Mouse (Mus musculus): Measurements from ENCODE around the gene Tmem170.
A peak's percentile ranks its signal among the peaks of the same experiment; 100 is the strongest.
"Not testable (repeated sequence)": the region's sequence is repeated elsewhere in the genome, so short reads cannot be mapped to it uniquely, and the experiment has no call there.

The Tmem170 gene

DNA sequence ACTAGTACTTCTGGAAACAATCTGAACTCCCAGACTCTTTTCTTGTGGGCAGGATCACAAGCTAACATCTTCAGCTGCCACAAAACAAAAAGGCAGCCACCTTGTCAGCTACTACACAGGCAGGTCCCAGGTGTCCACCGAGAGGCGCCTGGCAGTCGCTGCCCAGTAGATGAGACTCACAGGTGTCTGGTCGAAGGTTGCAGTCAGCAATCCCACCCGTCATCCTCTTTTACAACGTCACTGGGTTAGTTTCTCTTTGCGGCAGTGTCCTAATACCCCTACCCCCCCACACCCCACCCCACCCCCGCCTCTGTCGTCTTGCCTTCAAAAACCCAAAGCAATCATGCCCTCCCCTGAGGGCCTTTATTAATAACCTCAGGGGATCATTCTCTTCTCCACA is 792 bp downstream of the Tmem170 start:
- DNase-seq (ENCODE audit: low spot score), result no peak

DNA sequence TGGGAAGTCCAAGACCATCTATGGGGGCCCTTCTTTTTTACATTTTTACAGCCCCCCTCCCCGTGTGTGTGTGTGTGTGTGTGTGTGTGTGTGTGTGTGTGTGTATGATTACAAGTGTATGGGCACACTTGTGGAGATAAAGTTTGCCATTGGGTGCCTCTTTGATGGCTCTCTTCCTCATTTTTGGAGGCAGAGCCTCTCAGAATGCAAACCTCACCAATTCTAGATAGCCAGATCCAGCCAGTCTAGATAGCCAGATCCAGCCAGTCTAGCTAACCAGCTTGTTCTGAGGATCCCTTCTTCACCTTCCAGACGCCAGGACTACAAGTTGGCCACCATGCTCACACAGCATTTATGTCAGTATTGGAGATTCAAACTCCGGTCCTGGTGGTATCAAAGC is 5.3 kb downstream of the Tmem170 start:
- DNase-seq (ENCODE audit: low spot score), result no peak

DNA sequence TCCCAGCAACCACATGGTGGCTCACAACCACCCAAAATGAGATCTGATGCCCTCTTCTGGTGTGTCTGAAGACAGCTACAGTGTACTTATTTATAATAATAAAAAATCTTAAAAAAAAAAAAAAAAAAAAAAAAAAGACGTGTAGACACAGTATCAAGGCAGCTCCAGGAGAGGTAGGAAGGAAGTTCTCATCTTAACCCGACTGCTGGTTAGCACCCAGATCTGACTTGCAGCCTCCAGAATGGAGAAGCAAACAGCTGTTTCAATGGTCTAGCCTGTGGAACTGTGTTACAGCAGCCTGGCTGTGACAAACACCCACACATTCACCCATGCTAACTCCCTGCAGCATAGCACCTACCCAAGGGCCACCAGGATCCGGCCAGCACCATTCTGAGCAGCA is 6.2 kb downstream of the Tmem170 start:
- no peak for DNase-seq (ENCODE audit: low spot score)

DNA sequence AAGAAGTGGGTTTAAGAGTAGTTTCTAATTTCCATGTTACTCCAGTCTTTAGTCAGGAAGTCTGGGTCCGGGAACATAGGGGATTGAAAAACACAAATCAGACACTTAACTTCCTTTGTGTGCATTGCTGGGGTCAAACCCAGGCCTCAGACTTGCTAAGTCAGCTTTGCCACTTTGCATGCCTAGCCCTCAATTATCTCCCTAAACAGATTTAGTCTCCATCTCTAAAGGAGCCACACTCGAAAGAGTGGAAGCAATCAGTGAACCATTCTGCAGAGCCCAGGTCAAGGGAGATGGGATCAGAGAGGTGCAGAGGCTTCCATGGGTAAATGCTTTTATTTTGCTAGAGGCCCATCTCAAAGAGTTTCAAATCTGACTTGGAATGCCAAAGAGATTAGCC is 7.9 kb downstream of the Tmem170 start:
- no peak for DNase-seq (ENCODE audit: low spot score)

DNA sequence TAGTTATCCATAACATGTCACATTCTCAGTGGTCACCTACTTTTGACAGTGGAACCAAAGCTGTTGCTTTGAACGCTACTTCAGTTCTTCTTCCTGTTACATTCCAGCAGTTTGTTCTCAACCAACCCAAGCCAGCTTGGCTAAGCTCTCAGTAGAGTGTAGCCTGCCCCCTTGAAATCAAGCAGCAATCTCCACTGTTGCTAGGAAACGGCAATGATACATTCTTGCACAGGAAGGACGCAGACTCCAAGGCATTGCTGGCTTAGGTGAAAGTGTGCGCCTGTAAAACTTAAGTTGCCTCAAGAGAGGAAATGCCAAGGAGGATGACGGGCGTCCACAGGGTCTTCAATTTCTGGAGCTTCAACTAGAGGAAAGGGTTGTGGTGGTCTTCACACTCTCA is 10.7 kb downstream of the Tmem170 start:
- DNase-seq (ENCODE audit: low spot score), result no peak

DNA sequence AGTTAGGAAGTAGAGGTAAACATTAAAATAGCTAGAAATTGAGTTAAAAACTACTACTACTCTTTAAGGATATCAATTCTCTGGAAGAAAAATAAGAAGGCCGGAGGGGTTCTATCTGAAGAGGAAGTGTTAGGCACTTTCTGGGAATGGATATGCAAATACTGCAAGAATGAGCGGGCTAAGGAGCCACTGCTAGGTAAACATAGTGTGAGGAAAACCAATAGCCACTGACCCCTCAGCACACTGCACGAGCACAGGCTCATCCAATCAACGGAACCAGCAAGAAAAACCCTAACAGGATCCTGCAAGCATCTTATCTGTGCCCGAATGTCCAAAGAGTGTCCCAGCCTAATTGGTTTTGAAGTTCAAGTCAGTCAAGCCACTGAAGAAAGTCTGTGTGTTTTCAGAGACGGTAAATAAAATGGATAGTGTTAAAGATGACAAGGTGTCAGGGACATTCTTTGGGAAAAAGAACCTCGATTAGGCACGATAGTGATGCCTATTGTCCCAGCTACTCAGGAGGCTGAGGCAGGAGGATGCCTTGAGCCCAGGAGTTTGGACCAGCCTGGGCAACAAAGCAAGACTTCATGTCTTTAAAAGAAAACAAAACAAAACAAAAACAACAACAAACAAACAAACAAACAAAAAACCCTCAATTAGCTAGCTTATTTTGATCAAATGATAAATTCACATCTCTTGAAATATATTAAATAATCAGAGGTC is 11.3 kb downstream of the Tmem170 start:
- DNase-seq (ENCODE audit: low spot score), result no peak

DNA sequence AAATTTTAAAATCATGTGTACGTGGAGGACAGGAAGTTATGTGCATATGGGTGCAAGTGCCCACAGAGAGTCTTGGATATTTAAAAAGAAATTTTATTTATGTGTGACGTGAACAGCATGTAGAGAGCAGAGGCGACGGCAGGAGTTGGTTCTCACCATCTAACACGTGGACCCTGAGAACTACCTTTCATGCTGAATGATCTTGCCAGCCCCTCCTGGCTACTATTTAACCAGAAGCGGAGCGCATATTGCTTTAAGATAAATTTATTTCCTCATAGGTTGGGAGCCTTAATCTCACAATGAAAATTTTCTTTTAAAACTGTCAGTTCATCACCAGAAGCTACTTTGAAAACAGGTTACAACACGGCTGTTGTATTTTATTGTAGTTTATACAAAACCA is 11.9 kb downstream of the Tmem170 start:
- no peak for DNase-seq (ENCODE audit: low spot score)

DNA sequence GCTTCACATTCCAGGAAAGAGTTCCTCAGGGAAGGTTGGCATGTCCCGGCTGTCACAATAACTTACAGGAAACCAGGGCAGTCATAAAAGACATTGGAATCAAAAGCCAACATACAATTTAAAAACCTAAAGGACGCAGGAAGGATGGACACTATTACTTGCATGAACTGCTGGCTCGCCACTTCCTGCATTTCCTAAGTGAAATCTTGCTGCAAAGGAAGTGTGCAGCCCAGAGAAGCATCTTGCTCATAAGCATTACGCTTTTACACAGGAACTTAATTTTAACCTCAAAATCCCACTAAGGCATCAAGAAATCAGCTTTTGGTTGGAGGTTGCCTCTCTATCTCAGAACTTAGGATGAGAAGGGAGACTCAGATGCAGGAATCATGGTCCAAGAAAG is 13.3 kb downstream of the Tmem170 start:
- no peak for DNase-seq (ENCODE audit: low spot score)

DNA sequence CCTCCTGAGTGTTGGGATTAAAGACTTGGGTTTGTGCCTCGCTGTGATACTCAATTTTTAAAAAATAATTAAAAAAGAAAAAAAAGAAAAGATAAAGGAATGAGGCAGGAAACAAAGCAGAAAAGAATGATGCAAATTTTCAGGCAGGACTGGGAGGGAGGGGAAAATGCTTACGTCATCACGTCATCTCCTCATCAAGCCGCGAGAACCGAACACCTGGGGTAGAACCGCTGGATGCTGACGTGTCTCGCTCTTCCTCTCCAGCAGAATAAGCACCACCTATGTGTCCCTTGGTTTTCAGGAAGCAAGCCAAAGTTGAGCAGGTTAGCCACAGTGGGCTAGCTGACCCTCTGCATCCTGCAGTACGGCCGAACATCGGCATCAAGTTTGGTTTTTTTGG is 20.6 kb downstream of the Tmem170 start:
- no peak for DNase-seq (ENCODE audit: low spot score)

DNA sequence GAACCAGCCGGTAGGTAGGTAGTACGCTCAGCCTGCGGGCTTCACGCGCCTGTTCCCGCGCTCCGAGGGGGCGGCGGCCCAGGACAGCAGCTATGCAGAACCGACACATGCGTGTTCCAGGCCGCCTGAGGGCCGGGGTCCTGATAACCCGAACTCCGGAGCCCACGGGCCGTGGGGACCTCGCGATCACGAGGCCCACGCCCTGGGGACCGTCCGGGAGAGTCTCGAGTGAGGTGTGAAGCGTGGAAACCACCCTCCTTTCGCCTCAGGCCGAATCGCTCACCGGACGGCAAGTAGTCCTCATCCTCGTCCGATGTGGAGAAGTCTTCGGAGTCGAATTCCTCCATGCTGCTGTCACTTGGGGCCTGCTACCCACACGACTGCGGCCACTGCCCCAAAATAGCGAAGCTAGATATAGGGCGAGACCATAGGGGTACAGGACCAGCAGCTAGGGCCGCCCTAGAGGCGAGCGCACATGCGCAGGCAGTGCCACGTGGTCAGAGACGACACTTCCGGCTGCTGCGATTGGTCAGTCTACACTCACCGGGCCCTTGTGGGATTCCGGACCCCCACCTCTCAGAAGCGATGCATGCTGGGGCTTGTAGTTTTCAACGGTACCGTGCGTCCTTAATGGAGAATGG is 22.6 kb downstream of the Tmem170 start, which contains the start of gene Cfdp1:
Gene Cfdp1, minus strand, starts transcription at position 431 of the 641 bp plus-strand sequence.
- peak; percentile 96 for DNase-seq (ENCODE audit: low spot score)

DNA sequence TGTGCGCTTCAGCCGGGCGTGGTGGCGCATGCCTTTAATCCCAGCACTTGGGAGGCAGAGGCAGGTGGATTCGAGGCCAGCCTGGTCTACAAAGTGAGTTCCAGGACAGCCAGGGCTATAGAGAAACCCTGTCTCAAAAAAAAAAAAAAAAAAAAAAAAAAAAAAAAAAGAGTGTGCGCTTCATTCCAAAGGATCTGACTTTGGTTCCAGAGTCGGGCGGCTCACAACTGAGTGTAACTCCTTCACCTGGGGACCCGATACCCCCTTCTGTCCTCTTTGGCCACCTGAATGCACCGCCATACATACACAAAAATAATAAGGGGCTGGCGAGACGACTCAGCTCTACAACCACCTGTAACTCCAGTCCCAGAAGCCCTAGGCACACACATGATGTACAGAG is 23.3 kb downstream of the Tmem170 start:
- not testable (repeated sequence) for DNase-seq (ENCODE audit: low spot score)

DNA sequence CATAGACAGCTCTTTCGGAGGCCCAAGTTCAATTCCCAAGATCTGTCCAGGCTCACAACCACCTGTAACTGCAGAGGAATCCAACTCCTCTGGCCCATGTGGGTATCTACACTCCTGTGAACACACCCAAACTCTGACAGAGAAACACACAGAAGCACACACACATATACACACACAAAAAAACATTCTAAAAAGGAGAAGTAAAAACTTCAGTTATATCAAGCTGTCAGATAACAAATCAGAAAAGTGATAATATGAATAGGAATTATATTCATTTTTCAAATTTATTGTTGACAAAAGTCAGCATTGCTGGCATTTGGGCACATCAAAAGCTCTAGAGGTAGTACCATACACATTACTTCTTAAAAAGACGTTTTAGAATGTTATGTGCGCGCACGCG is 29.8 kb downstream of the Tmem170 start:
- DNase-seq (ENCODE audit: low spot score), result no peak

DNA sequence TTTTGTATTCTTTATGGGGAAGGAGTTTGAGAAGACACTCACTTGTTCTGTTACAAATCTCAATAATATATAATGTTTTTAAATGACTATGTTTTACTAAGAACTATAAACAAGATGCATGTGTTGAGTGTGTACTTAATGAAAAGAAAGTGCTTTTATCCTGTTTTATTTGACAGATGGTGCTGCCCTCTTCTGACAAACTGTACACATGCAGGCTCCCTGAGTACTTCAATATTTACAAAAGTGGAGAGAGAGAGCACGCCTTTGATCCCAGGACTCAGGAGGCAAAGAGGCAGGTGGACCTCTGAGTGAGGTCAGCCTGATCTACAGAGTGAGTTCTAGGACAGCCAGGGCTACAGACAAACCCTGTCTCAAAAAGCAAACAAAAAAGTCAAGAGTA is 41.0 kb downstream of the Tmem170 start:
- no peak for DNase-seq (ENCODE audit: low spot score)

DNA sequence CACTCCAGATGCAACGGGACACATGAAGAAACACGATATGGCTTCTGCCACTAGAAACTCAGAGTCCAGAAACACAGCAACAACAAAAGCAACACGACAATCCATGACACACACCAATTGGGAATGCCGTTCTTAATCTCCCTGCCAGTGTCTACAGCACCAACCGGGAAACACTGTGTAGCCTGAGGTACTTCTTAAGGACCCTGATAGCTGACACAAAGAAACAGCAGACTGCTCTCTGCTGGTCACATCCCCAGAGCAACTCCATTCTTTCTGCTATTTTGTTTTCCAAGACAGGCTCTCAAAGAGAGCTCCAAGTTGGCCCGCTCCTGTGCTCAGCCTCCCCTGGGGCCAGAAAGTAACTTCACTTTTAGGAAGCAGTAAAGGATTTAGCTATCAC is 42.5 kb downstream of the Tmem170 start:
- no peak for DNase-seq (ENCODE audit: low spot score)

DNA sequence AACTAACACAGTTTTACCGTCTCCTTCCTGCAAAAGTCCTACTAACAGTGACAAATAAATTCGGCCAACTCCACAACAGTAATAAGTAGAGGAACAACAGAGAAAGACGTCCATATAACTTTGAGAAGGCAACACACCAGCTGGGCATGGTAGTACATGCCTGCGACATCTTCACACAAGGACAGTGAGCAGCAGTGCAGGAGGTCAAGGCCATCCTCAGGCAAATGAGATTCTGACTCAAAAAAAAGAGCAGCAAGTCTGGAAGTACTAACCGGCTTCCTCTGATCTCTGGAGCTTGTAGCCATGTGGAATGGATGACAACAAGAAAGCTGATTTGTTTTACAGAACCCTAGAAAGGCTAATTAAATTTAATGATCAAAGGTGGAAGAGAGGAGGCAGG is 43.6 kb downstream of the Tmem170 start:
- DNase-seq (ENCODE audit: low spot score), result no peak

DNA sequence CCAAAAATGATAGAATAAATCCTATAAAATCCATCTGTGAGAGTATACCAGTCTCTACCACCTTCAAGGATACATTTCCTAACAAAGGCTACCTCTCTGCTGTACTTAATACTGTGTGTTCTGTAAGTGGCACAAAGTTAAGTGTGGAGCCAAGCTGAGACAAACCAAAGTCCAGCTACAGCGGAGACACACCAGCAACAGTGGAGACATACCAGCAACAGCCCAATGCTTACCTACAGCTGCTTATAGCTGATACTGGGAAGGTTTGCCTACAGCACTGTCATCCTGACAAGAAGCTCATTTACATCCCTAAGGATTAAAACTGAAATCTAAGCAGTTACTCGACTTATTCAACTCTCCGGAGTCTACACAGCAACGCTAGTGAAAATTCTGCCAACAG is 44.6 kb downstream of the Tmem170 start:
- DNase-seq (ENCODE audit: low spot score), result no peak

DNA sequence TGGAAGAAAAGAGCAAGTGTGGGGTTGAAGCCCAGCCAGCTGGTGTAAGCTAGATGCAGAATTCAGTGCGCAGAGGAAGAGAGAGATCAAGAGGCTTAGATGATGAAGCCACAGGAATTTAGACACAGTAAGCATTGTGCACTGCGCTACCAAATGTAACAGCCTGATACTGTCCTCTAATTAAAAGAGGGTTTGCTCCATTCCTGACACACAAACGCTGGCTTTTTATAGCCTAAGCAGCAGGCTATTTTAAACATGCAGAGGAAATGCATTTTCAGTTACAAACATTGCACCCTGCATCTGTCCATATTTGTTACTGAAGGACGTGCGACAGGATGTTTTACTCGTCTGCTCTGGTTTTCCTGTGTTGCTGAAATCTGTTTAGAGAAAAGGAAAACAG is 48.0 kb downstream of the Tmem170 start:
- DNase-seq (ENCODE audit: low spot score), result no peak

DNA sequence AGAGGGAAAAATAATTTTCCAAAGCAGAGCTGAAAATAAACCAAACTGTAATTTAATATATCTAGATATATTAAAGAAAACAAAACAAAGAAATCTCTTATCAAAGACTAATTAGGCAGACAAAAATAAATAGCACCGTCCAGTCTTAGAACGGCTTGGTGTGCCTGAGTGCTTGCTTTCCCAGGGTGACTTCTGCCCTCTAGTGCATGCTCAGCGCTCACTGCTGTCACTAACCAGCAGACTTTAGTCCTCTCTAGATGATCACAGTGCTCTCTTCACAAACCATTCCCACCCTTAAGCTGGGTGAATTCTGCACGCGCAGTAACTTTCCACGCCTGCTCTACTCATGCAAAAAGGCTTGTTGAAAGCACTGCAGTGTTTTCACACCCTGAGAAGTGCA is 51.3 kb downstream of the Tmem170 start:
- DNase-seq (ENCODE audit: low spot score), result no peak

DNA sequence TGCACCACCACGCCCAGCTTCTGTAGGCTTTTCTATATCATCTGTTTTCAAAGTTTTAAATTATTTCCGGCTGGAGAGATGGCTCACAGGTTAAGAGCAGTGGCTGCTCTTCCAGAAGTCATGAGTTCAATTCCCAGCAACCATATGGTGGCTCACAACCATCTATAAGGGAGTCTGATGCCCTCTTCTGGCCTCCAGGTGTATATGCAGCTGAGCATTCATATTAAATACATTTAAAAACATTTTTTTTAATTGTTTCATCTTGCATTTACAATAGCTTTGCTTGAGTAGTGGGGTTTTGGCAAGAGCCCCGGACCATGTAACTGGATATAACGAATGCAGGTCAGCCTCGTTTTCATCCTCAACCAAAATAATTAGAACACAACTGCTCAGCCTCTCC is 52.2 kb downstream of the Tmem170 start:
- no peak for DNase-seq (ENCODE audit: low spot score)

DNA sequence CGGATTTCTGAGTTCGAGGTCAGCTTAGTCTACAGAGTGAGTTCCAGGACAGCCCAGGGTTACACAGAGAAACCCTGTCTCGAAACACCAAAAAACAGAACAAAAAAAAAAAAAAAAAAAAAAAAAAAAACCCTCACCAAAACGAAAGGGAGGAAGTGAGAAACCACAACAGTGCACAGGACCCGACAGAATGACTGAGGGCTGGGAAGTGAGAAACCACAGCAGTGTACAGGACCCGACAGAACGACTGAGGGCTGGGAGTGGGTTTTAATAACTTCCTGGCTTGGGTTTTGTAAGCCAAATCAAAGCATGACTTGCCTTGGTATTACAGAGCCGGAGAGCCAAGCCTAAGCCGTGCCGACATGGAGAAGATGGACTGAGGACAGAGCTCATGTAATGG is 55.4 kb downstream of the Tmem170 start:
- no peak for DNase-seq (ENCODE audit: low spot score)

DNA sequence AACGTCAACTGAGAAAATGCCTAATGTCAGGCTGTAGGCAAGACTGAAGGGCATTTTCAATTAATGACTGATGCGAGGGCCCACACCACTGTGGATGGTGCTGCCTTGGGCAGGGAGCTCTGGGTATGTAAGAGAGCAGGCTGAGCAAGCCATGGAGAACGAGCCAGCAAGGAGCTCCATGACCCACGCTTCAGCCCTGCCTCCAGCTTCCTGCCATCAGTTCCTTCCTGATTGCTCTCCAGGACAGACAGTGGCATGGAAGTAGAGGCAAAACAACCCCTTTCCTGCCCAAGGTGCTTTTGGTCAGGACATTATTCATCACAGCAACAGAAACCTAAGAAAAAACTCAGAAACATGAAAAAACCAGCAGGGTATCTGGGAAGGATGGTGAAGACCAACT is 55.9 kb downstream of the Tmem170 start:
- DNase-seq (ENCODE audit: low spot score), result no peak

DNA sequence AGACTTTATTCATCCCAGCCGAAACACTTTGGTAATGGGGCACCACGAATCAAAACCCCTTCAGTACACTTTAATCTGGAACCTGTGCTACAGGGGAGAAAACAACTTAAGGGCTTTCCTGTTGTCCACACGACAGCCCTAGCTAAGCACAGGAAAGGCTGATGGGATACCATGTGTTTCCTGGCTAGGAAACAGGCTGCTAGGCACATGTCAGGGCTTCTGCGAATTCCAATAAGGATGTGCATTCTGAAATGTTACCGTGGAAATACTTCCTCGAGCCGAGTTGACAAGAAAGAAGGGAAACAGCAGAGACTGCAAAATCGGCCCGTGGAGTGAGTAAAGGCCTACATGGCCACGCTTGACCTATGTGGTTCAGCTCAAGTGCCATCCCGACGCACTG is 56.5 kb downstream of the Tmem170 start:
- no peak for DNase-seq (ENCODE audit: low spot score)

DNA sequence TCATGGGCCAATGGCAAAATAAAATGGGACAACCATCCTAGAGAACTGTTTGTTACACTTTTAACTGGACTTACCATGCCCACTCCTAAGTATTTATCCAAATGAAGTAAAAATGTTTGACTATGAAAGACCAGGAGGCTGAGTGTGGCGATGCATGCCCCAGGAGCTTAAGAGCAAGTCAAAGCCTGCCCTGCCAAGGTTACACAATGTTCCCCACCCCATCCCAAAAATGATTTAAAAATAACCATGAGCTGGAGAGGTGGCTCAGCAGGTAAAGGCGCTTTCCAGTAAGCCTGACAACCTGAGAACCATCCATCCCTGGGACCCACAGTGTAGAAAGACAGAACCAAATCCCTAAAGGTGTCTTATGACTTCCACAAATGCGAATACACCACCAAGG is 58.0 kb downstream of the Tmem170 start:
- no peak for DNase-seq (ENCODE audit: low spot score)

DNA sequence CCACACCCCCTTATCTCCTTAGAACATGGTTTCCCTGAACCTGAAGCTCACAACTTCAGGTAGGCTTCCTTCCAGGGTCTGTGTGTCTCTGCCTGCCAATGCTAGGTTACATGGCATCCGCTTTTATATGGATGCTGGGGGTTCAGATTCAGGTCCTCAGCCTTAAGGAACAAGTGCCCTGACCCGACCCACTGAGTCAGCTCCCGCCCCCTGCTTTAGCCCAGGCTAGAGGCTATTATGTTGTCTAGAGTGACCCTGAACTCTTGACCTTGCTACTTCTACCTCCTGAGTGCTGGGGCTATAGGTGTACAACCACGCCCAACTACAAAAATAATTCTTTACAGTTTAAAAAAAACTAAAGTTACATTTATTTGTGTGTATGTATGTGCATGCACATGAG is 61.5 kb downstream of the Tmem170 start:
- no peak for DNase-seq (ENCODE audit: low spot score)
